Mouse (Mus musculus): Measurements from ENCODE around the gene Pold1.

- no peak for TF ChIP-seq POLR2A (IDR thresholded peaks at IDR 0.05; ENCODE audit: extremely low read depth, insufficient read depth, low read length)
- TF ChIP-seq CTCF (IDR thresholded peaks at IDR 0.05; ENCODE audit: extremely low read depth, insufficient read depth, low read length), result no peak
Observed at GRCm38 (mm10) chr7:44576333-44576844, 27.7 kb upstream of the Pold1 start.

Data from cortical plate, adult 2 months (tissue).